Mouse (Mus musculus): Measurements from ENCODE around the gene Cep164. TPM values are rescaled to one million over a fixed set of nuclear protein-coding genes. Genes with fewer than 3 reads are reported as not detected.

Cep164 gene
- polyA plus RNA-seq, 1 experiment from 2014 or later: 14.5 TPM

Other genes starting within 250 kb of the Cep164 start
- 26.9 and 27.1 TPM in 2 replicates for gene Bace1, start 9.9 kb upstream of the Cep164 start, polyA plus RNA-seq (2014; fragmentation: Nextera tagmentation; extraction: Ambion mirVana)
- gene Pcsk7, start 77.8 kb upstream of the Cep164 start, polyA plus RNA-seq (2014; fragmentation: Nextera tagmentation; extraction: Ambion mirVana): 11.1 and 14.4 TPM in 2 replicates
- gene Rnf214, start 78.2 kb upstream of the Cep164 start, polyA plus RNA-seq (2014; fragmentation: Nextera tagmentation; extraction: Ambion mirVana): 73.4 and 81.8 TPM in 2 replicates
- 27.9 TPM in 2 replicates for gene Tagln, start 107.4 kb upstream of the Cep164 start, polyA plus RNA-seq (2014; fragmentation: Nextera tagmentation; extraction: Ambion mirVana)
- 20.0 and 21.7 TPM in 2 replicates for gene Sidt2, start 126.6 kb upstream of the Cep164 start, polyA plus RNA-seq (2014; fragmentation: Nextera tagmentation; extraction: Ambion mirVana)
- 274 and 275 TPM in 2 replicates for gene Pafah1b2, start 184.0 kb upstream of the Cep164 start, polyA plus RNA-seq (2014; fragmentation: Nextera tagmentation; extraction: Ambion mirVana)
- 8.7 and 8.9 TPM in 2 replicates for gene Sik3, start 184.1 kb upstream of the Cep164 start, polyA plus RNA-seq (2014; fragmentation: Nextera tagmentation; extraction: Ambion mirVana)